Mouse (Mus musculus) midbrain, postnatal 0 days (tissue): ENCODE measurements around the gene Gpn1. TPM values are rescaled to one million over a fixed set of nuclear protein-coding genes. Genes with fewer than 3 reads are reported as not detected.
A peak's percentile ranks its signal among the peaks of the same experiment; 100 is the strongest.

Experiments used
- ATAC-seq: fragments of 200-750 bp; cut with Nextera tagmentation; 2 replicates; pipeline ENCODE4 v1.8.0; 2017; ENCODE audit warnings: moderate number of reproducible peaks, mild to moderate bottlenecking, moderate TSS enrichment, moderate library complexity; ENCODE audit not compliant: low FRiP score
- DNase-seq: peaks from one replicate; pipeline ENCODE4 v3.0.0-alpha.2; 2015; ENCODE audit warnings: low spot score
- H3K27ac ChIP-seq: fragments of 300-500 bp; sonication (generic); 2 replicates; pipeline ENCODE4 v1.5.1; 2014; ENCODE audit warnings: low read depth, mild to moderate bottlenecking, low read length, mixed read lengths
- H3K27me3 ChIP-seq: fragments of 300-500 bp; sonication (generic); 2 replicates; pipeline ENCODE4 v1.6.1; 2014; ENCODE audit warnings: low read length, control low read depth, mixed read lengths; ENCODE audit not compliant: insufficient read depth
- H3K36me3 ChIP-seq: fragments of 300-500 bp; sonication (generic); 2 replicates; pipeline ENCODE4 v1.6.1; 2014; ENCODE audit warnings: low read length, control low read depth, mixed read lengths; ENCODE audit not compliant: insufficient read depth
- H3K4me1 ChIP-seq: fragments of 300-500 bp; sonication (generic); 2 replicates; pipeline ENCODE4 v1.6.1; 2014; ENCODE audit warnings: mild to moderate bottlenecking, control low read depth, antibody characterized with exemption, low read length, mixed read lengths; ENCODE audit not compliant: insufficient read depth
- H3K4me2 ChIP-seq: fragments of 300-500 bp; sonication (generic); 2 replicates; pipeline ENCODE4 v1.6.1; 2014; ENCODE audit warnings: low read depth, mild to moderate bottlenecking, low read length, mixed read lengths; ENCODE audit not compliant: poor library complexity, severe bottlenecking
- H3K4me3 ChIP-seq: fragments of 300-500 bp; sonication (generic); 2 replicates; pipeline ENCODE4 v1.5.1; 2014; ENCODE audit warnings: low read depth, mild to moderate bottlenecking, low read length, moderate library complexity
- H3K9ac ChIP-seq: fragments of 300-500 bp; sonication (generic); replicated peaks from 2 replicates; pipeline ENCODE4 v1.6.1; 2014; ENCODE audit warnings: mild to moderate bottlenecking, low read length, moderate library complexity, mixed read lengths; ENCODE audit not compliant: poor library complexity, severe bottlenecking
- H3K9me3 ChIP-seq: fragments of 300-500 bp; sonication (generic); 2 replicates; pipeline ENCODE4 v1.6.1; 2016; ENCODE audit warnings: low read length, control low read depth
- CTCF ChIP-seq: IDR thresholded peaks from 2 replicates; pipeline ENCODE4 v1.5.1; 2016; ENCODE audit warnings: antibody characterized with exemption, mild to moderate bottlenecking
- WGBS: fragments of 180-500 bp; shearing (Covaris S2); extraction: QIAGEN DNeasy Blood & Tissue Kit; methylation state at CpG from one replicate; pipeline ENCODE4 v1.1.7; 2014; 5-methylcytosine and 5-hydroxymethylcytosine counted together
- polyA plus RNA-seq: library from polyadenylated mRNA; unstranded; fragments of >200 nt; fragmentation: Nextera tagmentation; extraction: Ambion mirVana; gene quantifications from 2 replicates; pipeline ENCODE4 v1.2.1, GENCODE M21; 2015
- total RNA-seq: library from RNA; depleted of rRNA; stranded (reverse); fragments of >200 nt; gene quantifications from 2 replicates; pipeline ENCODE4 v1.2.3, GENCODE M21; 2014; rRNA removed

Gpn1 gene
- total RNA-seq: 35.2 and 37.3 TPM in 2 replicates
- 62.7 and 71.1 TPM in 2 replicates for polyA plus RNA-seq

GRCm38 (mm10) chr5:31494513-31495297, at the start of gene Gpn1:
Gene Gpn1 (plus strand): TSS chr5:31494741.
- ATAC-seq (peak; percentile 100), DNase-seq (peak; percentile 96)
- H3K4me2 ChIP-seq: peak within 1 kb of the TSS; percentile 79
- H3K36me3 ChIP-seq: peaks cover 13% of the 10 kb centered on the region
- peak within 1 kb of the TSS; percentile 89 for H3K4me3 ChIP-seq
- WGBS: under 1% methylated on average over 49 of the region's 49 CpGs
- H3K27ac ChIP-seq: no peak within 1 kb of the TSS
- H3K4me1 ChIP-seq: peaks cover 7% of the 10 kb centered on the region
- H3K9ac ChIP-seq: peak within 1 kb of the TSS; percentile 68
- no peaks in the 10 kb centered on the region for H3K9me3 ChIP-seq
- H3K27me3 ChIP-seq: no peaks in the 10 kb centered on the region
- TF ChIP-seq CTCF: no peak

- no peak for ATAC-seq
- no peak for DNase-seq
- H3K9ac ChIP-seq: no peak overlapping the region
- H3K4me1 ChIP-seq: peaks cover 7% of the 10 kb centered on the region; the same call in 1 of the 2 replicates
- WGBS: 84% methylated on average over 2 of the region's 2 CpGs
- H3K36me3 ChIP-seq: no peaks in the 10 kb centered on the region
- no peak for TF ChIP-seq CTCF
- H3K27me3 ChIP-seq: 0 out of 2 replicates have a peak, but pooled peaks cover 3% of the 10 kb centered on the region
- H3K9me3 ChIP-seq: no peaks in the 10 kb centered on the region
- H3K4me2 ChIP-seq: peak overlapping the region; percentile 58; the same call in 1 of the 2 replicates
- H3K4me3 ChIP-seq: no peak overlapping the region
- no peak overlapping the region for H3K27ac ChIP-seq
Measured at GRCm38 (mm10) chr5:31451336-31451735, 43.2 kb upstream of the Gpn1 start.

DNA sequence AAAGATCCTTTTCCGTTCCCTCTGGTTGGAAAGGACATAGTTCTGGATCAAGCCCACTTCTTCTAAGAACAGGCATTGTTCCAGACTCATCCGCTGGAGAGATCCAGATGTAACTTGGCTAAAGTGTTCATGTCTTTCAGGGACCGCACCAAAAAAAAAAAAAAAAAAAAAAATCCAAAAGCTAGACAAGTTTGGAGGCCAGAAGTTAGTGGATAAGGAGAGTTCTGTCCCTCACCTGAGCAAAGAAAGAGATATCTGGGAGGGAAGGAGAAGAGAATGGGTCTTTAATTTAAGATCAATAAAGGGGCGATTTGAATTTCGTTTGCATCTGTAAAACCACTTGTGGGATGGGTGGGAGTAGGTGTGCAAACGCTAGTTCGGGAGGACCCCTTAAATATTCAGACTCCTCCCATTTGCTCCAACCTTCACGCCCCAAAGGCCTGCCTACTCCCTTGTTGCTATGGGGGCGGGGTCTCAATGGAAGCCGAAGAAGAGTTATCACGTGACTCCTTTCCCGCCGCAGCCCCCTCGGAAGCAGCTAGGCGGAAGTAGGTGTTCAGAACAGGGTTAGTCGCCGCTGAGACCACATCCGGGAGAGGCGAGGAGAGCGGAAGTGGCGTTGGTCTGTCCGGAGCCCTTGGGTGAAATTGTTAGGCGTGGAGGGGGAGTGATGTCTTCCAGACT, 42.5 kb upstream of the Gpn1 start, which contains the start of gene Zfp512:
Gene Zfp512 (plus strand): TSS at position 554 of the 684 bp plus-strand sequence.
- 7% methylated on average over 23 of the region's 23 CpGs for WGBS
- Histone ChIP-seq H3K9me3 (no peaks in the 10 kb centered on the region), H3K4me2 (peak within 1 kb of the TSS; percentile 58), H3K27ac (no peak within 1 kb of the TSS), H3K4me1 (peaks cover 7% of the 10 kb centered on the region; the same call in 1 of the 2 replicates), H3K4me3 (peak within 1 kb of the TSS; percentile 47), H3K27me3 (no peaks in the 10 kb centered on the region), H3K36me3 (no peaks in the 10 kb centered on the region), H3K9ac (peak within 1 kb of the TSS; percentile 37)
- peak; percentile 97 for DNase-seq
- peak; percentile 98 for ATAC-seq
- TF ChIP-seq CTCF: peak; percentile 50

DNA sequence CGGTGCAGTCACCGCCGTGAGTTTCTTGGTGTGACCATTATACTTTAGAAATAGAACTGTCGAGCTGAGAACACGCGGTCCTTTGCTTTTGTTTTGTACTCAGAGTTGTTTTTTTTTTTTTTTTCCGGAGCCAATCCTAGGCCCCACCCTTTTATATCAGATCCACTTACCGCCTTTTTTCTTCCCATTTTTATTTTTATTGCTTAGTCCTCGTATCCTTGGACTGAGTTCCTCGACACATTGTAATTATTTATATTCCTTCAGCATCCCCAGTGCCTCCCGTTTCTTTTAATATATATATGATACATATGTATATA, 42.0 kb upstream of the Gpn1 start:
- Histone ChIP-seq H3K4me1 (peaks cover 7% of the 10 kb centered on the region; the same call in 1 of the 2 replicates), H3K36me3 (no peaks in the 10 kb centered on the region), H3K4me3 (peak overlapping the region; percentile 47), H3K9ac (peak overlapping the region; percentile 37), H3K9me3 (no peaks in the 10 kb centered on the region), H3K27ac (no peak overlapping the region), H3K4me2 (peak overlapping the region; percentile 58), H3K27me3 (no peaks in the 10 kb centered on the region)
- DNase-seq (no peak), ATAC-seq (0 out of 2 replicates have a peak, but pooled peaks have one; percentile 8)
- under 1% methylated on average over 11 of the region's 11 CpGs for WGBS
- TF ChIP-seq CTCF: no peak

- Histone ChIP-seq H3K4me2 (peak overlapping the region; percentile 58), H3K27me3 (no peaks in the 10 kb centered on the region), H3K9ac (peak overlapping the region; percentile 37), H3K9me3 (no peaks in the 10 kb centered on the region), H3K4me1 (peaks cover 7% of the 10 kb centered on the region; the same call in 1 of the 2 replicates), H3K36me3 (no peaks in the 10 kb centered on the region), H3K4me3 (peak overlapping the region; percentile 47), H3K27ac (no peak overlapping the region)
- DNase-seq: no peak
- no peak for TF ChIP-seq CTCF
- 14% methylated on average over 7 of the region's 7 CpGs for WGBS
- ATAC-seq: peak; percentile 25; the same call in 1 of the 2 replicates
Measured at GRCm38 (mm10) chr5:31452886-31453410, 41.6 kb upstream of the Gpn1 start.
